Mouse (Mus musculus) E14TG2a.4 (cell line): Measurements from ENCODE around the gene Fubp1.

Source experiments
- H3K27me3 ChIP-seq: 2 replicates; pipeline ENCODE4 v1.6.1; 2014; ENCODE audit warnings: low read length, control low read depth; ENCODE audit not compliant: insufficient read depth
- H3K36me3 ChIP-seq: 2 replicates; pipeline ENCODE4 v1.6.1; 2014; ENCODE audit warnings: low read length, control low read depth; ENCODE audit not compliant: insufficient read depth
- H3K4me1 ChIP-seq: replicated peaks from 2 replicates; pipeline ENCODE4 v1.6.1; 2014; ENCODE audit warnings: low read depth, low read length, control low read depth
- H3K4me3 ChIP-seq: replicated peaks from 2 replicates; pipeline ENCODE4 v1.5.1; 2014; ENCODE audit warnings: mild to moderate bottlenecking, low read length
- H3K9me3 ChIP-seq: 2 replicates; pipeline ENCODE4 v1.6.1; 2014; ENCODE audit warnings: low read length, control low read depth
- CTCF ChIP-seq: conservative IDR thresholded peaks from 2 replicates; pipeline ENCODE4 v1.5.1; 2014; ENCODE audit warnings: low read length
- NANOG ChIP-seq: IDR thresholded peaks from 2 replicates; pipeline ENCODE4 v1.6.1; 2014; ENCODE audit warnings: borderline replicate concordance, low read length, mixed read lengths
- POU5F1 ChIP-seq: IDR thresholded peaks from 2 replicates; pipeline ENCODE4 v1.6.1; 2014; ENCODE audit warnings: low read length, borderline replicate concordance

Gene Fubp1

DNA sequence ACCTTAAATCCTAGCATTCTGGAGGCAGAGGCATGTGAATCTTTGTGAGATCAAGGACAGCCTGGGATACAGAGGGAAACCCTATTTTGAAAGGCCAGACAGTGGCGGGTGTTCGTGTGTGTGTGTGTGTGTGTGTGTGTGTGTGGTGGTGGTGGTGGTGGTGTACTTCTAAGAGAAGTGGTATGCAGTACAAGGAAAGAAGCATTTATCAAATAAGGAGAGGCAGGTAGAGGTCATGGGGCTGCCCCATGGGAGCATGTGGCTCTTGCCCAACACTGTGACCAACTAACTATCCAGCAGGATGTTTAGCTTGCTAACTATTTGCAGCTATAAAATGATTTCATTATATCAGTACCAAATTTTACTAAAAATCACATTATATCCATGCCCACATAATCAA, 8.6 kb upstream of the Fubp1 start:
- no peaks in the 10 kb centered on the region for H3K9me3 ChIP-seq
- no peak overlapping the region for H3K4me3 ChIP-seq
- no peaks in the 10 kb centered on the region for H3K27me3 ChIP-seq
- peaks cover 7% of the 10 kb centered on the region for H3K4me1 ChIP-seq
- peaks cover 5% of the 10 kb centered on the region; the same call in 1 of the 2 replicates for H3K36me3 ChIP-seq
- TF ChIP-seq CTCF (no peak), NANOG (no peak), POU5F1 (no peak)

DNA sequence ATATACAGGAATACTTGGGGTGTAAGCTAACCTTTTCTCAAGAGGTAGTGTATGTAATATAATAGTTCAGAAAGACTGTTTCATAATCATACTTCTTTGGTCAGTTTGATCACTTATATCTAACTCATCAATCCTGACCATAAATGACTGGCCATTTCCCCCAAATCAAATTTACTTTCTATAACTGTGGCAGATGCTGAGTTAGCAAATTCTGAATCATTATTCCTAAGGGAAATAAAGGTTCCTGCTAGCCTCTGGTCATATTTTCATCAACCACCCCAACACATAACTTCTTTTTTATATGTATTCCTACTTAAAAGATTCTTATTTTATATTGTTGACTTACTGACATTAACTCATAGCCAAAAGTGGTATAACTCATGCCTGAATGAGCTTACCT, 7.3 kb upstream of the Fubp1 start:
- no peaks in the 10 kb centered on the region for H3K9me3 ChIP-seq
- H3K36me3 ChIP-seq, result peaks cover 17% of the 10 kb centered on the region
- TF ChIP-seq NANOG (no peak), POU5F1 (no peak), CTCF (no peak)
- H3K4me1 ChIP-seq, result peaks cover 12% of the 10 kb centered on the region
- no peak overlapping the region for H3K4me3 ChIP-seq
- H3K27me3 ChIP-seq, result no peaks in the 10 kb centered on the region

GRCm38 (mm10) chr3:152203411-152203810, 6.8 kb upstream of the Fubp1 start:
- TF ChIP-seq NANOG (no peak), POU5F1 (no peak), CTCF (no peak)
- H3K9me3 ChIP-seq, result no peaks in the 10 kb centered on the region
- no peaks in the 10 kb centered on the region for H3K27me3 ChIP-seq
- peaks cover 22% of the 10 kb centered on the region for H3K36me3 ChIP-seq
- H3K4me3 ChIP-seq, result no peak overlapping the region
- H3K4me1 ChIP-seq, result peaks cover 17% of the 10 kb centered on the region

GRCm38 (mm10) chr3:152203996-152204395, 6.2 kb upstream of the Fubp1 start:
- TF ChIP-seq POU5F1 (no peak), NANOG (no peak), CTCF (no peak)
- peaks cover 25% of the 10 kb centered on the region for H3K36me3 ChIP-seq
- H3K4me1 ChIP-seq, result peaks cover 22% of the 10 kb centered on the region
- H3K9me3 ChIP-seq, result no peaks in the 10 kb centered on the region
- H3K4me3 ChIP-seq, result no peak overlapping the region
- H3K27me3 ChIP-seq, result no peaks in the 10 kb centered on the region

GRCm38 (mm10) chr3:152204577-152204976, 5.6 kb upstream of the Fubp1 start:
- H3K36me3 ChIP-seq, result peaks cover 25% of the 10 kb centered on the region
- peaks cover 26% of the 10 kb centered on the region for H3K4me1 ChIP-seq
- TF ChIP-seq CTCF, result no peak
- no peak for TF ChIP-seq NANOG
- no peak for TF ChIP-seq POU5F1
- H3K4me3 ChIP-seq, result no peak overlapping the region
- H3K9me3 ChIP-seq, result no peaks in the 10 kb centered on the region
- H3K27me3 ChIP-seq, result no peaks in the 10 kb centered on the region

GRCm38 (mm10) chr3:152207156-152207555, 3.1 kb upstream of the Fubp1 start:
- no peaks in the 10 kb centered on the region for H3K9me3 ChIP-seq
- no peaks in the 10 kb centered on the region for H3K27me3 ChIP-seq
- peaks cover 32% of the 10 kb centered on the region for H3K4me1 ChIP-seq
- no peak for TF ChIP-seq POU5F1
- TF ChIP-seq NANOG, result no peak
- no peak for TF ChIP-seq CTCF
- peaks cover 33% of the 10 kb centered on the region for H3K36me3 ChIP-seq
- no peak overlapping the region for H3K4me3 ChIP-seq

- Histone ChIP-seq H3K4me1 (peaks cover 43% of the 10 kb centered on the region), H3K9me3 (no peaks in the 10 kb centered on the region), H3K4me3 (peak overlapping the region; percentile 94; the same call in 1 of the 2 replicates), H3K36me3 (peaks cover 44% of the 10 kb centered on the region), H3K27me3 (no peaks in the 10 kb centered on the region)
- TF ChIP-seq CTCF, result no peak
- no peak for TF ChIP-seq NANOG
Measured at GRCm38 (mm10) chr3:152208096-152208885, 1.9 kb upstream of the Fubp1 start.

- Histone ChIP-seq H3K4me1 (peaks cover 46% of the 10 kb centered on the region), H3K36me3 (peaks cover 49% of the 10 kb centered on the region), H3K27me3 (no peaks in the 10 kb centered on the region), H3K4me3 (peak overlapping the region; percentile 94), H3K9me3 (no peaks in the 10 kb centered on the region)
- no peak for TF ChIP-seq NANOG
- no peak for TF ChIP-seq POU5F1
Measured at GRCm38 (mm10) chr3:152209177-152209966, 850 bp upstream of the Fubp1 start.
